Mouse (Mus musculus): ENCODE data around the gene Eif4e. TPM values are rescaled to one million over a fixed set of nuclear protein-coding genes. Genes with fewer than 3 reads are reported as not detected.

The Eif4e gene
- 100 to 1,000 TPM; 202 to 217 TPM for total RNA-seq (2021)
- long read RNA-seq, experiment 1, transcript Eif4e-204 (7 exons, 1,421 nt): major isoform, 81 of 83 reads
- long read RNA-seq, experiment 1, partial matches to known transcripts: 2 of 83 reads
- long read RNA-seq, experiment 1, other reads (novel, unspliced or antisense): 0 of 83 reads
- long read RNA-seq, experiment 2, transcript Eif4e-204 (7 exons, 1,421 nt): major isoform, 119 of 129 reads
- long read RNA-seq, experiment 2, partial matches to known transcripts: 8 of 129 reads
- long read RNA-seq, experiment 2, other reads (novel, unspliced or antisense): 2 of 129 reads

DNA sequence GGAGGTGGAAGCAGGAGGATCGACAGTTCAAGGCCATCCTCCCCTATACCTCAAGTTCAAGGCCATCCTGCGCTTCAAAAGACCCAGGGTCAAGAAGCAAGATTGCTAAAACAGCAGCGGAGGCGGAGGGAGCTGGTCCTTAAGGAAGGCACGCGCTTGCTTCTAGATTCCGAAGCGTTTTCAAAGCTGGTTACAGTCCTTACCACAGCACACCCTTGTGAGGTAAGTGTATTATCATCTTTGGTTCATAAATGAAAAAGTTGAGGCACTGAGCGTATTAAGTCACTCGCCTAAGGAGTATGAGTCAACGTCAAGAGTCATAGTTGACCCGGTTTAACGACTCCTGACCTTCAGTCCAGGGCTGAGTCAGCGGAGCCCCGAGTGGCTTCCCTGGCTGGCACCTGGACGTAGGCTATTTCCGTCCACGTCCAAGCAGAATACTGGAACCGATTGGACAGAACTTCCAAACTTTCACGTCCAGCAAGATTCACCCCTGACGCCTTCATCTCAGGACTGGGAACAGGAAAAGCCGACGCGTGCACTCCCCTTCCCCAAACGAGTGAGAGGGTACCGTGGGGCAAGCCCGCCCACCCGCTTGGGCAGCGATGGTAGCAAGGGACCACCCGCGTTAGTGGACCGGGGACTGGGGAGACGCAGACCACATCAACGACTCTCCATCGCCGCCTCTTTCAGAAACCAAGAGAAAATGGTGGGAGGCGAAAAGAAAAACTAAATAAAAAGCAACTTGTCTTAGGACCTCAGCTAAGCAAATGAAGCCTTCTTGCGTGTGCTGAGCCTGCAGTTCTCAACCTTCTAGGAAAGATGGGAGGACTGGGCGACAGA, at the start of gene Eif4e:
Eif4e (plus strand) TSS at position 107 of the 843 bp plus-strand sequence.
- DNase-seq (ENCODE audit: low spot score in 2 of 2): peak; percentile 49 to 72

DNA sequence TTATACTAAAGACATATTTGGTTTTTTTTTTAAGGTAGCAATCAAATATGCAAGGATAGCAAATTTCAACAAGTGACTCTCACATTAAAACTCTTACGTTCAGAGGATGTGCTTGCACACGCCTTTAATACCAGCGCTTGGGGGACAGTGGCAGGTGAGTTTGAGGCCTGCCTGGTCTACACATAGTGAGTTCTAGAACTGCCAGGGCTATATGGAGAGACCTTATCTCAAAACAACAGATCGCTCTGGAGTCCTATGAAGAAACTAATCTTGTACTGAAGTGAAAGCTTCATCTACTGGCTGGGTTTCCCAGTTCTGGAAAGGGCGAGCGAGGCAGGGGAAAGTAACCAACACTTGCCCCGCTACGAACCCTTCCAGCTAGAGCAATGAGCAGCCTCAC, 46.5 kb upstream of the Eif4e start:
- no peak for DNase-seq (ENCODE audit: low spot score in 2 of 2)

GRCm38 (mm10) chr3:138481526-138482284, 44.3 kb upstream of the Eif4e start:
- DNase-seq (ENCODE audit: low spot score in 2 of 2): no peak

- no peak for DNase-seq (ENCODE audit: low spot score in 2 of 2)
Observed at GRCm38 (mm10) chr3:138483240-138483639, 42.7 kb upstream of the Eif4e start.

DNA sequence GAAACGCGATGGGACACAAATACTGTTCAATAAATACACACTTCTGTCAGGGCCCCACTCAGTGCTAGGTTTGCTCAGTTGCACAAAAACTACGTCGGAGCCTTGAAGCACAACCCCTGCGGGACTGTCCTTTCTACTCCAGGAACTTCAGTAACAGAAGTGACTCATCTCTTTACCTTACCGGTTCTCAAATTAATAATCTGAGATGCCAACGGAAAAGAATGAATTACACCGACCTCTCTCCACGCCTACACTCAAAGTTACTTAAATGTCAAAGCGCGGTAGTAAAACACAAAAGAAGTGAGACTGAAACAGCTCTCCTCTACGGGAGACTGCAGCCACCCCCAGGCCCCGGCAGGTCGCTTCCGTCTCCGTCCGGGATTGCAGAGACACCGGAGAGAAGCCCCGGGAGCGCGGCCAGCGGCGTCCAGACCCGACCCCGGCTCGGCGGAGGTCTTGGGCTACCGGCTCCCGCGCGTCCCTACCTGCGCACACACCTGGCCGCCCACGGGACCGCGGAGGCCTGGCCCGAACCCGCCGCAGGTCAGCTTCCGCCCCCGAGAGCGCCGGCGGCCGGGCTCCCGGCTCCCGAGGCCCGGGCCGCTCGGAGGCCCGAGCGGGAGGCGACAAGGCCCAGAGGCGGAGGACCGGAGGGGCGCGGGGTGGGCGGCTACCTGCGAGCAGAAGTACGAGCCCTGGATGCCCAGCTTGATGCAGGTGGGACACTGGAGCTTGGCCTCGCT, 37.2 kb upstream of the Eif4e start:
- DNase-seq (ENCODE audit: low spot score in 2 of 2): no peak

DNA sequence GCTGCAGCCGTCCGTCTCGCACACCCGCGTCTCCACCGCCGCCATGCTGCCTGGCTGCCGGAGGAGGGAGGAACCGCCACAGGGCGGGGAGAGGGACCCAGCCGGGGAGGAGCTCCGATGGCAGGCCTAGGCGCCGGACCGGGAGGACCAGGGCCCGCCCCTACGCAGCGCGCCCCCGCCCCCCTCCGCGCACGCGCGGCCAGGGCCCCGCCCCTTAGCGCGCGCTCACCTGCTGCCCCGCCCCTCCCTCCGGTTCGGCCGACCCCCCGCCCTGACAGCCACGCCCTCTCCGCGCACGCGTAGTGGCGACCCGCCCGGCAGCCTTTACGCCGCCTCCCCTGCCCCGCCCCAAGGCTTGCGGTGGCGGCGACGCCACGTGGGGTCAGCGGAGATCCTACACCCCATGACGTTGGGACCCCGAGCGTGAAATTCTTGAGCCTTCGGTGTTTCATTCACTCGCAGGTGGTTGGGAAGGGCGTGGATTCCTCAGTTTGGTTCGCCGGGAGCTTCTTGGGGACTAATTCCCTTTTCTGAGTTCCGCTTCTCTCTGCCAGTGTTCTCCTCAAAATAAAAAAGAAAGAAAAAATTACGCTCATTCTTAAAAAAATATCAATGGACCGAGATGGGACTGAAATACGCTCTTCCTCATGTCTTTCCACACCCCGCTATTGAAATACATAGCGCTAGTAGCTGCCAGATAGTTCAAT, 36.5 kb upstream of the Eif4e start, which contains the start of gene Metap1:
Metap1 (minus strand) TSS at position 189 of the 707 bp plus-strand sequence.
- peak; percentile 98 to 99 for DNase-seq (ENCODE audit: low spot score in 2 of 2)

GRCm38 (mm10) chr3:138490034-138490337, 36.0 kb upstream of the Eif4e start:
- no peak for DNase-seq (ENCODE audit: low spot score in 2 of 2)

DNA sequence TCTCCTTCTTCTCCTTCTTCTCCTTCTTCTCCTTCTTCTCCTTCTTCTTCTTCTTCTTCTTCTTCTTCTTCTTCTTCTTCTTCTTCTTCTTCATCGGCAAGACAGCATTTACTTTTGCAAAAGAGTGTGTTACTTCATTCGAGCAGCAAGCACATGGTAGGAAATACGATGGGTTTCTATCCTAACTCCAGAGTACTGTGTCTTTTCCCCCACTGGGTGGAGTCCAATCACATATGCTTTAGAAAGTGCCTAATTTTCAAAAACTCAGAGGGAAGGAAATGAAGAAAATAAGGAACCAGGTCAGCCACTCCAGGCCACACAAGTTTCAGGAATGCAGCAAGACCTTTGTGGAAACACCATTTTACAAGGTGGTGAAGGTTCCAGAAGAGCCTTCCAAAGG, 32.3 kb upstream of the Eif4e start:
- DNase-seq (ENCODE audit: low spot score in 2 of 2): no peak

DNA sequence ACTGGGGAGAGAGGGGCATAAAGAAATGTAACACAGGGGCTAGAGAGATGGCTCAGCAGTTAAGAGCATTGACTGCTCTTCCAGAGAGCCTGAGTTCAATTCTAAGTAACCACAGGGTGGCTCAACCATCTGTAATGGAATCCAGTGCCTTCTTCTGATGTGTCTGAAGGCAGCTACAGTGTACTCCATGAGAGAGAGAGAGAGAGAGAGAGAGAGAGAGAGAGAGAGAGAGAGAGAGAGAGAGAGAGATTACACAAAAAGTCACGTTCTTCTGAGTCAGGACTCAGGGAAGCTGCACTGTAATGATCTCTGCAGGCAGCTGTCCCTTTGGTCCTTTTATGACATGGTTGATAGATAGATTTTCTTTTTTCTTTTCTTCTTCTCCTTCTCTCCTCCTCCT, 31.4 kb upstream of the Eif4e start:
- DNase-seq (ENCODE audit: low spot score in 2 of 2): no peak

- no peak for DNase-seq (ENCODE audit: low spot score in 2 of 2)
Observed at GRCm38 (mm10) chr3:138495166-138496145, 30.5 kb upstream of the Eif4e start.

DNA sequence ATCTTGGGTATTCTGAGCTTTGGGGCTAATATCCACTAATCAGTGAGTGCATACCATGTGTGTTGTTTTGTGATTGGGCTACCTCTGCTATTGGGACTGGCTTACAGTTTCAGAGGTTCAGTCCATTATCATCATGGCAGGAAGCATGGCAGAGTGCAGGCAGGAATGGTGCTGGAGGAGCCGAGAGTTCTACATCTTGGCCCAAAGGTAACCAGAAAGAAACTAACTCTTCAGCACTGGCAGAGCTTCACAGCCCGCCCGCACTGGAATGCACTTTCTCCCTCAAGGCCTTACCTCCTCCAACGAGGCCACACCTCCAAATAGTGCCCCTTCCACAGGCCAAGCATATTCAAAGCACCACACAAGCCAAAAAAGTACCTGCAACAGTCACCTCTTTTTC, 27.2 kb upstream of the Eif4e start:
- no peak for DNase-seq (ENCODE audit: low spot score in 2 of 2)

GRCm38 (mm10) chr3:138499854-138500740, 25.9 kb upstream of the Eif4e start:
- DNase-seq (ENCODE audit: low spot score in 2 of 2): no peak

- DNase-seq (ENCODE audit: low spot score in 2 of 2): no peak
Observed at GRCm38 (mm10) chr3:138503754-138504153, 22.2 kb upstream of the Eif4e start.

- no peak for DNase-seq (ENCODE audit: low spot score in 2 of 2)
Observed at GRCm38 (mm10) chr3:138506749-138507148, 19.2 kb upstream of the Eif4e start.

DNA sequence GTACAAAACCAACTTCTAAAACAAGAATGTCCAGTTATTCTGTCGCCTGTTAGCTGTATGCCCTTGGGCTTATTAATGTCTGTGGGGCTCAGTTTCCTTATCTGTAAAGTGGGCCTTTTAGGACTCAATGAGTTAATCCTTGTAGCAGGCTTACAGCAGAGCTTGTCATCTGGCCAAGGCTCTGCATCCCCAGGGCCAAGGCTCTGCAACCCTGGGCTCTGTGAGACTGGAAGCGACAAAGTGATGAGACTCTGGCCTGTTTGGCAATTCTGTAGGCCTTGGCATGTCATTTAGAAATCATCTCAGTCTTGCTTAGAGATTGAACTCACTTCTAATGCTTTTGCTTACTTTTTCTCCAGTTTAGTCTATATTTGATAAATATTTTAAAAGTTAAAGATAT, 16.4 kb upstream of the Eif4e start:
- DNase-seq (ENCODE audit: low spot score in 2 of 2): no peak

DNA sequence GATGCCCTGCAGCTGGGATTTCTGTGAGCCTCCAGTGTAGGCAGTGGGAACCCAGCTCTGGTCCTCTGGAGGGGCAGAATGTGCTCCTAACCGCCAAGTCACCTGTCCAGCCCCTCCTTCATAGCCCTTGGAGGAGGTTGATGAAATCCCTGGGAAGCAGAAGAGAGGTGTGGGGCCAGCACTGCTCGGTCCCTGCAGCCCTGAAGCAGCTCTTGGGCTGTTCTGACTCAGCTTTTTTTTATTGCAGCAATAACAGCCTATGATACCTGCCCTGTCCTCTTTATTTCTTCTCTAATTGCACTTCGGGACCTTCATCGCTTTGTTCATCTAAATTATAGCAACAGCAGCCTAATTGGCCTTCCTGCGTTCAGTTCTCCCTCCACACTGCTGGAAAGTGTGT, 15.5 kb upstream of the Eif4e start:
- DNase-seq (ENCODE audit: low spot score in 2 of 2): no peak

DNA sequence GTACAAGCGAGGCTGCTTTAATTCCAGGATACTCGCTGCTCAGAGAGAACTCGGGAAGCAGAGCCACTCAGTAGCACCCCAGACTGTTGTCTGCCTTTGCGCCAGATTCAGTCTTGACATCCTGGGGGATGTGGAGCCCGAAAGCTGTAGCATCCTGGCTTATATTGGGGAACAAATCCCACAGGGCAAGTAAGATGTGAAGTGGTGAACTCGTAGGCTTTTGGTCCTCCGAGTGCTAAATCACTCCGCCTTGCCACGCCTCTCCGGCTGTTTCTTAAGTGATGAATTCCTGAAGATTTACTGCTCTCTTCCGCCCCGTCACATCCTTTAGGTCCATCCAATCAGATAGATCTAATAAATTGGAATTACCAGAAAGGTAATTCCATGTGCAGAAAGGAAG, 12.7 kb upstream of the Eif4e start:
- no peak for DNase-seq (ENCODE audit: low spot score in 2 of 2)

DNA sequence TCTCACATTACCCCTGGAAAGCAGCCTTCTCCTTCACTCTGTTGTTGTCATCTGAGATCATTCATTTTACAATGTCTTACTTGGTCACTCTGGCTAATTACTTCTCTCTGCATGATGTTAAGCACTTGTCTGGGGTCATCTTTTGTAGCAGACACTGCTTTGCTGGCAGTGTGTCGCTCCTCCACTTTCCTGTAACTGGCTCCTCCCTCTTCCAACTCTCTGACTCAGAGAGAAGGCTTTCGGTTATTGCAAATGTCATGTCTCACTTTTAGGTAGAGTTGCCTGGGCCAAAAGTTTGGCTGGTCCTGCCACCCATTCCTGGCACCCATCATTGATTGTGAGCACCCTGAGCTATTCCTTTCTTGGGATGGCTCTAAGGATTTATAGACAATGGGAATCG, 11.2 kb upstream of the Eif4e start:
- DNase-seq (ENCODE audit: low spot score in 2 of 2): no peak

Measured in adrenal gland, adult 18-20 months (tissue).